Mouse (Mus musculus) liver, embryonic 14.5 days (tissue): ENCODE results near the gene Bfsp2.

Experiments used
- CTCF ChIP-seq: IDR thresholded peaks from 2 replicates; pipeline ENCODE4 v1.5.1; 2016; ENCODE audit warnings: antibody characterized with exemption, low read depth, control low read depth
- EP300 ChIP-seq: IDR thresholded peaks from 2 replicates; pipeline ENCODE4 v1.6.1; 2016; ENCODE audit warnings: antibody characterized with exemption, low read depth

DNA sequence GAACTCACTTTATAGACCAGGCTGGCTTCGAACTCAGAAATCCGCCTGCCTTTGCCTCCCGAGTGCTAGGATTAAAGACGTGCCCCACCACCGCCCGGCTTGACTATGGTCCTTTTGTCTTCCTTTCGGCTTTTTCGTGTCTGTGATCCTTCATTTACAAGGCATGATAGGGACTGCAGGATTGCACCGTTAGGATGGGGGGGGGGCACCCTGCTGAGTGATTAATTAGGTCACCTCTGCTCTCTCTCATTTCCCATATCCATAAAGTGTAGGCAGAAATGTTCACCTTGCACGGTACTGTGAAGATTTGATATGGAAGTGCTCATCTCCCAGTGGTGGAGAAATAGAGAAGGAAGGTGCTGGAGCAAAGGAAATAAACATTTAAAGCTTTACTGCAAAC is 101.5 kb downstream of the Bfsp2 start:
- no peak for TF ChIP-seq EP300
- no peak for TF ChIP-seq CTCF
